Mouse (Mus musculus): Measurements from ENCODE around the gene B3gnt2. TPM values are rescaled to one million over a fixed set of nuclear protein-coding genes. Genes with fewer than 3 reads are reported as not detected.

The B3gnt2 gene
- polyA plus RNA-seq, 1 experiment = 7.1 TPM

DNA sequence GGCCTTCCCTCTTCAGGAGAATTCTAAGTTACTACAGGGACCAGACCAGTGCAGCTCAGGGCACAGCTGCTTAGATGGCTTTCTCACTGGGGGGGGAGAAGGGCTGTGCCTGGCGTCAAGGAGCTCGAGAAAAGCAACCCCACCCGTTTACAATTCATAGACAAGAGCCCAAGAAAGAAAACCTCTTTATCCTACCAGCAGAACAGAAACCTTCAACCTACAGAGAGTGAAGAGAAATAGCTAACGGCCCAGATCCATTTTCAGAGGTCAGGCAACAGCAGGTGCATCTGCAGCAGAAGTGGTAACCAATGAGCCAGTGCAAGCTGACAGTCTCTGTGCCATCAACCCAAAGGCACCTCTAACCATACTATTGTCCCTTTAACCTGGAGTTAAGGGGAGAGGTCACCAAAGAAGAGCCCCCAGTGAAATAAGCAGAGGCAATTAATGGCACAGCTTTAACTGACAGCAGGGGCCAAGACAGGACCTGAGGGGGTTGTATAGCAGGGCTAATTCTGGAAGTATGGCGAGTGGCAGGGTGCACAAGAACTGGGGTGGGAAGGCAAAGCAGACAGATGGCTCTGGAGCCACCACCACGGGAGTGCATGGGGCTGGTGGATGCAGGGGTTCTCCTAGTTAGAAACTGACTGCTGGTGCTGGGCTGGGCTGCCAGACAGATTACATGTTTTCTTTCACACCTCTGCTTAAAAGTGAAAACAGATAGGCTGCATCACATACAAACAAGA, 14.5 kb downstream of the B3gnt2 start:
- 56% methylated on average over 6 of the region's 6 CpGs for WGBS
- peaks cover 14% of the 10 kb centered on the region; the same call in 1 of the 2 replicates for H3K4me1 ChIP-seq (ENCODE audit: control insufficient read depth, insufficient read depth, low read length)
- no peak overlapping the region for H3K4me3 ChIP-seq (replicated peaks; ENCODE audit: insufficient read depth, low read depth, low read length)
- DNase-seq = no peak
- TF ChIP-seq CTCF (IDR thresholded peaks at IDR 0.05; ENCODE audit: borderline replicate concordance, insufficient read depth, low read depth, low read length) (no peak), POLR2A (IDR thresholded peaks at IDR 0.05; ENCODE audit: borderline replicate concordance, insufficient read depth, low read length) (no peak)
- no peak overlapping the region for H3K27ac ChIP-seq (ENCODE audit: insufficient read depth, low read length)
- no peaks in the 10 kb centered on the region for H3K27me3 ChIP-seq (ENCODE audit: control insufficient read depth, insufficient read depth, low read length)

DNA sequence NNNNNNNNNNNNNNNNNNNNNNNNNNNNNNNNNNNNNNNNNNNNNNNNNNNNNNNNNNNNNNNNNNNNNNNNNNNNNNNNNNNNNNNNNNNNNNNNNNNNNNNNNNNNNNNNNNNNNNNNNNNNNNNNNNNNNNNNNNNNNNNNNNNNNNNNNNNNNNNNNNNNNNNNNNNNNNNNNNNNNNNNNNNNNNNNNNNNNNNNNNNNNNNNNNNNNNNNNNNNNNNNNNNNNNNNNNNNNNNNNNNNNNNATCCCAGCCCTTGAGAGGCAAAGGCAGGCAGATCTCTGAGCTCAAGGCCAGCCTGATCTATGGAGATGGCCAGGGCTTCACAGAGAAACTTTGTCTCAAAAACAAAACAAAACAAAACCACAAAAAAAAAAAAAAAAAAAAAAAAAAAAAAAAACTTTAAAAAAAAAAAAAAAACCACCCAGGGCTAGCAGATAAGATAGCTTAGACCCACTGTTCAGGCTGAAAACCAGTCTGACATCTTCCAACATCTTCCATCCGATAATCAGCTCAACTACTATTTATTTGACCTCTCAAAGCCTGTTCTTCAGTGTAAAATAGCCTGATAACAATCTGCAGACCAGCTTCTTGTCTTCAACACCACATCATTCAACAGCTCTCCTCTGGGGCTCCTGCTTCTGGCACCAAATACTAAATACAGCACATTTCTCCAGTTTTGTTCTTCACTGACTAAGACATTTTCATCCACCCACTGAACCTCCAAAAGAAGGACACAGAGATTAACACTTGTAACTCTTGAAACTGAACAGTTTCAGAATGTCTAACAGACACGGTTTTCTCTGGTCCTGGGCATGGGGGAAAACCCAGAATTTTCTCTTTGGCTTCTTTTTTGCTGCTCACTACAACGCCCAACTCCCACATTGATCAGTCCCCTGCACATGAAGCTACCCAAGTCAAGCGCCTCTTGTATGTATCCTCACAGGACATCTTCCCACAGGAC, 15.7 kb downstream of the B3gnt2 start:
- 94% methylated on average over 4 of the region's 4 CpGs for WGBS
- TF ChIP-seq POLR2A (IDR thresholded peaks at IDR 0.05; ENCODE audit: borderline replicate concordance, insufficient read depth, low read length) = no peak
- TF ChIP-seq CTCF (IDR thresholded peaks at IDR 0.05; ENCODE audit: borderline replicate concordance, insufficient read depth, low read depth, low read length) = no peak
- no peak overlapping the region for H3K4me3 ChIP-seq (replicated peaks; ENCODE audit: insufficient read depth, low read depth, low read length)
- no peak overlapping the region for H3K27ac ChIP-seq (ENCODE audit: insufficient read depth, low read length)
- no peaks in the 10 kb centered on the region for H3K27me3 ChIP-seq (ENCODE audit: control insufficient read depth, insufficient read depth, low read length)
- H3K4me1 ChIP-seq (ENCODE audit: control insufficient read depth, insufficient read depth, low read length) = peaks cover 14% of the 10 kb centered on the region; the same call in 1 of the 2 replicates
- no peak for DNase-seq

- DNase-seq = no peak
- H3K27me3 ChIP-seq (ENCODE audit: control insufficient read depth, insufficient read depth, low read length) = no peaks in the 10 kb centered on the region; the same call in 1 of the 2 replicates
- WGBS = 90% methylated on average over 3 of the region's 3 CpGs
- no peak overlapping the region for H3K4me3 ChIP-seq (replicated peaks; ENCODE audit: insufficient read depth, low read depth, low read length)
- TF ChIP-seq CTCF (IDR thresholded peaks at IDR 0.05; ENCODE audit: borderline replicate concordance, insufficient read depth, low read depth, low read length) (no peak), POLR2A (IDR thresholded peaks at IDR 0.05; ENCODE audit: borderline replicate concordance, insufficient read depth, low read length) (no peak)
- H3K27ac ChIP-seq (ENCODE audit: insufficient read depth, low read length) = no peak overlapping the region
- H3K4me1 ChIP-seq (ENCODE audit: control insufficient read depth, insufficient read depth, low read length) = peaks cover 11% of the 10 kb centered on the region; the same call in 1 of the 2 replicates
Observed at GRCm38 (mm10) chr11:22839456-22839855, 21.3 kb downstream of the B3gnt2 start.

GRCm38 (mm10) chr11:22838361-22838760, 22.4 kb downstream of the B3gnt2 start:
- no peak overlapping the region for H3K4me3 ChIP-seq (replicated peaks; ENCODE audit: insufficient read depth, low read depth, low read length)
- WGBS = 85% methylated on average over 1 of the region's 1 CpGs
- H3K27me3 ChIP-seq (ENCODE audit: control insufficient read depth, insufficient read depth, low read length) = no peaks in the 10 kb centered on the region; the same call in 1 of the 2 replicates
- DNase-seq = no peak
- TF ChIP-seq POLR2A (IDR thresholded peaks at IDR 0.05; ENCODE audit: borderline replicate concordance, insufficient read depth, low read length) (no peak), CTCF (IDR thresholded peaks at IDR 0.05; ENCODE audit: borderline replicate concordance, insufficient read depth, low read depth, low read length) (no peak)
- H3K4me1 ChIP-seq (ENCODE audit: control insufficient read depth, insufficient read depth, low read length) = peaks cover 5% of the 10 kb centered on the region; the same call in 1 of the 2 replicates
- no peak overlapping the region for H3K27ac ChIP-seq (ENCODE audit: insufficient read depth, low read length)

DNA sequence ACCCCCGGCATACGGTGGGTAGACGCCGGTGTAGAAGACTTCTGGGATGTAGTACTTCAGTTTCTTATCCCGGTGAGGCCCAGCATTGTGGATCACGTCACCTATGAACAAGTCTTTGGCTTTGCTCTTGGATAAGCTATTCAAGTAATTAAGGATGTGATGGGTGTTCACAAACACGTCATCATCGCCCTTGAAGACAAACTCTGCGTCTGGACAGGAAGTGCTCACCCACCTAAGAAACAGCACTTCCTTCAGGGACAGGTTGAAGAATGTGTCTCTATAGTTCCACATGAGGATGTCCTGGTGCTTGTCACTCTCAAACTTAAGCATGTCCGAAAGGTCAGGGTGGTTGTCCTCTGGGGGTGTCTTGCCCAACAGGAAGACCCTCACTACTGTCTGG, 24.5 kb downstream of the B3gnt2 start:
- WGBS = 95% methylated on average over 10 of the region's 10 CpGs
- H3K27me3 ChIP-seq (ENCODE audit: control insufficient read depth, insufficient read depth, low read length) = no peaks in the 10 kb centered on the region; the same call in 1 of the 2 replicates
- TF ChIP-seq POLR2A (IDR thresholded peaks at IDR 0.05; ENCODE audit: borderline replicate concordance, insufficient read depth, low read length) (no peak), CTCF (IDR thresholded peaks at IDR 0.05; ENCODE audit: borderline replicate concordance, insufficient read depth, low read depth, low read length) (no peak)
- no peaks in the 10 kb centered on the region for H3K4me1 ChIP-seq (ENCODE audit: control insufficient read depth, insufficient read depth, low read length)
- no peak for DNase-seq
- H3K4me3 ChIP-seq (replicated peaks; ENCODE audit: insufficient read depth, low read depth, low read length) = no peak overlapping the region
- no peak overlapping the region for H3K27ac ChIP-seq (ENCODE audit: insufficient read depth, low read length)

GRCm38 (mm10) chr11:22832600-22832999, 28.2 kb downstream of the B3gnt2 start:
- no peak overlapping the region for H3K4me3 ChIP-seq (replicated peaks; ENCODE audit: insufficient read depth, low read depth, low read length)
- no peaks in the 10 kb centered on the region; the same call in 1 of the 2 replicates for H3K27me3 ChIP-seq (ENCODE audit: control insufficient read depth, insufficient read depth, low read length)
- H3K4me1 ChIP-seq (ENCODE audit: control insufficient read depth, insufficient read depth, low read length) = peaks cover 7% of the 10 kb centered on the region
- no peak overlapping the region for H3K27ac ChIP-seq (ENCODE audit: insufficient read depth, low read length)
- TF ChIP-seq POLR2A (IDR thresholded peaks at IDR 0.05; ENCODE audit: borderline replicate concordance, insufficient read depth, low read length) = no peak
- TF ChIP-seq CTCF (IDR thresholded peaks at IDR 0.05; ENCODE audit: borderline replicate concordance, insufficient read depth, low read depth, low read length) = no peak
- no peak for DNase-seq
- 88% methylated on average over 4 of the region's 4 CpGs for WGBS

GRCm38 (mm10) chr11:22831916-22832315, 28.8 kb downstream of the B3gnt2 start:
- WGBS = 95% methylated on average over 11 of the region's 11 CpGs
- H3K4me1 ChIP-seq (ENCODE audit: control insufficient read depth, insufficient read depth, low read length) = peaks cover 7% of the 10 kb centered on the region
- no peaks in the 10 kb centered on the region; the same call in 1 of the 2 replicates for H3K27me3 ChIP-seq (ENCODE audit: control insufficient read depth, insufficient read depth, low read length)
- no peak for DNase-seq
- H3K27ac ChIP-seq (ENCODE audit: insufficient read depth, low read length) = no peak overlapping the region
- H3K4me3 ChIP-seq (replicated peaks; ENCODE audit: insufficient read depth, low read depth, low read length) = no peak overlapping the region
- TF ChIP-seq POLR2A (IDR thresholded peaks at IDR 0.05; ENCODE audit: borderline replicate concordance, insufficient read depth, low read length) (no peak), CTCF (IDR thresholded peaks at IDR 0.05; ENCODE audit: borderline replicate concordance, insufficient read depth, low read depth, low read length) (no peak)
